Mouse (Mus musculus) thymus, adult 2 months (tissue): Measurements from ENCODE around the gene Ces4a. TPM values are rescaled to one million over a fixed set of nuclear protein-coding genes. Genes with fewer than 3 reads are reported as not detected.

Experiments used
- DNase-seq: peaks from one replicate; pipeline ENCODE4 v3.0.0; 2021
- H3K27ac ChIP-seq: fragments of 200-500 bp; 2 replicates; pipeline ENCODE4 v1.5.1; 2012; ENCODE audit warnings: low read length, control low read depth; ENCODE audit not compliant: control insufficient read depth, insufficient read depth
- H3K27me3 ChIP-seq: fragments of 200-500 bp; 2 replicates; pipeline ENCODE4 v1.6.1; 2012; ENCODE audit warnings: mild to moderate bottlenecking, low read length, moderate library complexity, mixed read lengths; ENCODE audit not compliant: control insufficient read depth, insufficient read depth
- H3K36me3 ChIP-seq: fragments of 200-500 bp; 2 replicates; pipeline ENCODE4 v1.6.1; 2012; ENCODE audit warnings: mild to moderate bottlenecking, low read length, moderate library complexity; ENCODE audit not compliant: control insufficient read depth, insufficient read depth
- H3K4me1 ChIP-seq: fragments of 200-500 bp; replicated peaks from 2 replicates; pipeline ENCODE4 v1.6.1; 2012; ENCODE audit warnings: low read length; ENCODE audit not compliant: control insufficient read depth, insufficient read depth
- H3K4me3 ChIP-seq: fragments of 200-500 bp; 2 replicates; pipeline ENCODE4 v1.5.1; 2012; ENCODE audit warnings: mild to moderate bottlenecking, low read length, control low read depth, moderate library complexity; ENCODE audit not compliant: control insufficient read depth, insufficient read depth
- CTCF ChIP-seq: fragments of 200-500 bp; IDR thresholded peaks from 2 replicates; pipeline ENCODE4 v1.5.1; 2012; ENCODE audit warnings: mild to moderate bottlenecking, control low read depth, low read length, moderate library complexity, borderline replicate concordance; ENCODE audit not compliant: control insufficient read depth, poor library complexity, insufficient read depth; ENCODE audit errors: extremely low read depth
- POLR2A ChIP-seq: fragments of 200-500 bp; IDR thresholded peaks from 2 replicates; pipeline ENCODE4 v1.6.1; 2012; ENCODE audit warnings: mild to moderate bottlenecking, low read length, control low read depth, moderate library complexity; ENCODE audit not compliant: control insufficient read depth, poor library complexity, insufficient read depth; ENCODE audit errors: extremely low read depth
- WGBS: fragments of 180-500 bp; shearing (Covaris S2); methylation state at CpG from one replicate; pipeline ENCODE4 v1.1.7; 2018; 5-methylcytosine and 5-hydroxymethylcytosine counted together
- polyA plus RNA-seq: library from polyadenylated mRNA; depleted of rRNA; stranded (reverse); fragments of >200 nt; gene quantifications from 2 replicates; pipeline ENCODE4 v1.2.3, GENCODE M21; 2012

Gene Ces4a
- polyA plus RNA-seq, 1 experiment = not detected

DNA sequence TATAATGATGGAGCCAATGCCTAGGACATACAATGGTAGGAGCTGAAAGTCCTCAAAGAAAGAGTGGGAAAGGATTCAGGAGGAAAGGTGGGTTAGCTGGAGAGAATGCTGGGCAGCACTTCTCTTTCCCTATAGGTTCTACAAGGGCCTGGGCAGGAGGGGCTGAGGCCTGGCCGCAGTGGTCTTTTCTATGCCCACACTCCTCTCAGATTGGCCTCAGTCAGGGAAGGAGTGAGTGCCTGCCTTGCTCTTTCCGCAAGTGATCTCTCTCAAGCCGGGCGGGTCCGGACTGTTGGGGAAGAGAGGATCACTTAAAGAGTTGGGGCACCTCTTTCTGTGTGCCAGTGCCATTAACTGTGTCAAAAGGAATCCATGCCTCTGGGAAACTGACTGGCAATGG lies 22.7 kb downstream of the Ces4a start:
- H3K4me1 ChIP-seq = no peaks in the 10 kb centered on the region
- no peak overlapping the region for H3K4me3 ChIP-seq
- H3K27me3 ChIP-seq = peaks cover 4% of the 10 kb centered on the region; the same call in 1 of the 2 replicates
- 97% methylated on average over 5 of the region's 5 CpGs for WGBS
- no peak for TF ChIP-seq CTCF
- no peak for TF ChIP-seq POLR2A
- no peak for DNase-seq
- no peaks in the 10 kb centered on the region for H3K36me3 ChIP-seq
- no peak overlapping the region for H3K27ac ChIP-seq

DNA sequence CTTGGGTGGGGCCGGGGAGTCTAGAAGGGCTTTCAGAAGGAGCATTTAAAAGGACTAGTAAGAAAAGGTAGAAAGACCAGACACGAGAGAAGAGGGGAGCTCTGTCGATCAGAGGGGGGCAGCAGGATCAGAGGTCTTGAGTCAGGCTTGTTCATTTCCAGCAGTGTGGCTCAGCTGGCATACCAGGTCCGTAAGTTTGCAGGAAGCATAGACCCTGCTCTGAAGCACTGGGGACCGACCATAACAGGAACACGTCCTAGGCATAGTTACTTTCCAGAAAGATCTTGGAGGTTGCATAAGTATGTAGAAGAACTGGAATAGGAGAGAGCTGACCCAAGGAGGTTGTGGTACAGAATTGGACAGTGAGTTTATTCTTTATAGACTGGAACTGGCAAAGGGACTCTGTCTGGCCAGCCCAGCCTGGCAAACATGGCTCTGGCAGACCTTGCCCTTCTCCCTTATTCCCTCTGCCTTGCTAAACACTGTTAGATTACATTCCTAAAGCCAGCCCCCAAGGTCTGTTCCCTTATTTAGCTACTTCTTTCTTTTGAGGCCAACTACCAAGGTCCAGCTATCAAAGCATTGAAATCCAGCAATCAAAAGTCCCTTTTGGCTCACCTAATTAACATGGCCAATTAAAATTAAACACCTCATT lies 23.6 kb downstream of the Ces4a start:
- Histone ChIP-seq H3K27me3 (peaks cover 4% of the 10 kb centered on the region; the same call in 1 of the 2 replicates), H3K4me1 (no peaks in the 10 kb centered on the region), H3K27ac (no peak overlapping the region), H3K36me3 (no peaks in the 10 kb centered on the region), H3K4me3 (no peak overlapping the region)
- no peak for DNase-seq
- TF ChIP-seq CTCF = no peak
- TF ChIP-seq POLR2A = no peak
- 88% methylated on average over 6 of the region's 6 CpGs for WGBS

DNA sequence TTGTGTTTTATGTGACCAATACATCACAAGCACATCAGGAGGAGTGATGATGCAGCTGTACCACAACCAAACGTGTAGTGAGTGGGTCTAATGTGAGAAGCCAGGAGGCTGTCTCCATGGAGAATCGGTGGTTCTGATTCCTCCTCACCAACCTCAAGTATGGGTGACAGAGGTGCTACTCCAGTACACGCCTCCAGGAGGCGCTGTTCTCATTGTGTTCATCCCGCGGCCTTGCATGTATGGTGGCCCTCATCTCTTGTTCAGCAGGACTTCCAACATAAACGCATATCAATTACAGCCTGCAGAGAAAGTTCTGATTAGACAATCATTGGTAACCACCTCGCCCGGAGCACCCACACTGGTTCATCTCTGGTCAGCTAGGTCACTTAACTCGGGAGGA lies 26.0 kb downstream of the Ces4a start:
- peak; percentile 62 for DNase-seq
- Histone ChIP-seq H3K27ac (no peak overlapping the region), H3K4me1 (no peaks in the 10 kb centered on the region), H3K27me3 (peaks cover 4% of the 10 kb centered on the region; the same call in 1 of the 2 replicates), H3K4me3 (no peak overlapping the region), H3K36me3 (no peaks in the 10 kb centered on the region)
- TF ChIP-seq CTCF (peak; percentile 65; the same call in 1 of the 2 replicates), POLR2A (no peak)
- WGBS = 49% methylated on average over 10 of the region's 10 CpGs

DNA sequence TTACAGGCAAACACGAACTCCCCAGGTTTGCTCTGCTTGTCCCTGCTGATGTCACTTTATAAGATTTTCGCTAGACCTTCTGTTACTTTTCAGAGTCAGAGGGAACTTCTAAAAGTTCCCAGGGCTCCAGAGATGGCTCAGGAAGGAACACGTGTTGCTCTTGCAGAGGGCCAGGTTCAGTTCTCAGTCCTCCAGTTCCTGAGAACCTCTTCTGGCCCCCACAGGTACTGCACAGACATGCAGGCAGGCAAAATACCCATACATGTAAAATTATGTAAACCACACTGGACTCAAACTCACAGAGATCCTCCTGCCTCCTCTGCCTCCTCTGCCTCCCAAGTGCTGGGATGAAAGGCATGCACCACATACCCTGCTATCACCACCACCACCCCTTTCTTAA lies 26.5 kb downstream of the Ces4a start:
- Histone ChIP-seq H3K27ac (no peak overlapping the region), H3K27me3 (no peaks in the 10 kb centered on the region; the same call in 1 of the 2 replicates), H3K4me3 (no peak overlapping the region), H3K4me1 (no peaks in the 10 kb centered on the region), H3K36me3 (no peaks in the 10 kb centered on the region)
- no peak for DNase-seq
- no peak for TF ChIP-seq CTCF
- no peak for TF ChIP-seq POLR2A
- 68% methylated on average over 3 of the region's 3 CpGs for WGBS

DNA sequence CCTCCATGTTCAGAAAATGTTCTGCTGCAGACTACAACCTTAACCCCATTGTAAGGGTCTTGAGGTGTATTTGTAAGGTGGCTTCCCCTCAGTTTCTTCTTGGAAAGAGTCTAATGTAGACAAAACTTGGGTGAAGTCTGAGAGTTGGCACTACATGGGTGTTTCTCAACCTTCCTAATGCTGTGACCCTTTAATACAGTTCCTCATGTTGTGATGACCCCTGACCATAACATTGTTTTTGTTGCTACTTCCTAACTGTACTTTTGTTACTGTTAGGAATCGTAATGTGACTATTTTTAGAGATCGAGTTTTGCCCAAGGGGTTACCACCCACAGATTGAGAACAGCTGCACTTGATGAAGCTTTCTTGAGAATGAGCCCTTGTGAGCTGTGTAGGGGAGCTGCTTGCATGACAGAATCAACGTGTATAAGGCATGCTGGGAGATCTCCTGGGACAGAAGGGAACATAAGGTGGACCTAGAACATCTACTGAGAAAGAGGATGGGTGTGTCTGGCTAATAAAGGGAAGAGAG lies 29.6 kb downstream of the Ces4a start:
- H3K27me3 ChIP-seq = no peaks in the 10 kb centered on the region
- H3K4me1 ChIP-seq = no peaks in the 10 kb centered on the region
- H3K36me3 ChIP-seq = no peaks in the 10 kb centered on the region
- no peak overlapping the region for H3K27ac ChIP-seq
- H3K4me3 ChIP-seq = no peak overlapping the region
- DNase-seq = no peak
- WGBS = 71% methylated on average over 3 of the region's 3 CpGs
- TF ChIP-seq POLR2A (no peak), CTCF (no peak)

DNA sequence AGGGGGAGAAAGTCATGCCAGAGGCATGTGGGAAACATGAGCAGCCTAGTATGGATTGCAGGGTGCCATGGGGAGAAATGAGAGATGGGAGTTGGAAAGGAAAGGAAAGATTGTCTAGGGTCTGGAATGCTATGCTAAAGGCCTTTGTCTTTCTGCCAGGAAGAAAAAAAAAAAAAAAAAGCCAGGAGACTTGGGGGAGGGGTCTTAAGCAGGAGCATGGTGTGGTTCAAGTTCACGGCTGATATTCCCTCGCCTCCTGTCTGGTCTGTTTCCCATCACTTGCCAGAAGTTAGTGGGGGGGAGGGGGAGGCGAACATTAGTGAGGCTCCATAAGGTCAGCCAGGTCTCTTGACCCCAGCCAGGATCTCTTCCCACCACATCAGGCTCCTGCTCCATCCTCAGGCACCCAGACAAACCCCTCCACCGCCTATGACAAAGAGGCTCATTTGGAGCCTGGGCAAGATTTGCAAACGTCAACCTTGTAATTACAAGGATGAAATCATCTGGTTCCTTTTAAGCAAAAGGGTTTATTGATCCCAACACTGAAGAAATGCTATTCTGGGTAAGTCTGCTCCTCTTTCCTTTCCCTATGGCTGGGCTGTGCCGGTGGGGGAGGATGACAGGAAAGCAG lies 32.8 kb downstream of the Ces4a start:
- no peak for TF ChIP-seq POLR2A
- no peak for TF ChIP-seq CTCF
- no peak overlapping the region for H3K4me3 ChIP-seq
- 86% methylated on average over 6 of the region's 6 CpGs for WGBS
- DNase-seq = no peak
- H3K36me3 ChIP-seq = no peaks in the 10 kb centered on the region
- no peaks in the 10 kb centered on the region for H3K4me1 ChIP-seq
- H3K27ac ChIP-seq = no peak overlapping the region
- H3K27me3 ChIP-seq = no peaks in the 10 kb centered on the region
